Mouse (Mus musculus) embryo, embryonic 9.5 days (tissue): ENCODE data around the gene Stx5a.
A peak's percentile ranks its signal among the peaks of the same experiment; 100 is the strongest.

Experiments
- DNase-seq: peaks from one replicate; pipeline ENCODE4 v3.0.0-alpha.2; 2017; ENCODE audit errors: extremely low spot score

Gene Stx5a

DNA sequence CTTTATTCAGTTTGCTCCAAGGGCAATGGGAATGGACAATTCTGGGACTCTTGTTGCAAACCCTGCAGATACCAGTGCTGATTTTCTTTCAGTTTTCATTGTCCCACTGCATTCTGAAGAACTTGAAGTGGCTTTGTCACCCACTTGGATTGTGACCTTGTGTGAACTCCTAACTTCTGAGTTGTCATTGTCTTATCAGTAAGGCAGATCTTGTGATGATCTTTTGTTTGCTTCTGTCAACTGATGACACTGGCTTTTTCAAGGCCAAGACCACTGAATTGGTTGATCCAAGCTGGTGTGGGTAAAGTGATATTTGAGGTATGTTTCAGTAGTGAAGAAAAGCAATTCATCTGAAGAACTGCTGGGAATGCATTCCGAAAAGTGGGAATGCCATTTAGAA, 4.2 kb downstream of the Stx5a start:
- DNase-seq = no peak

DNA sequence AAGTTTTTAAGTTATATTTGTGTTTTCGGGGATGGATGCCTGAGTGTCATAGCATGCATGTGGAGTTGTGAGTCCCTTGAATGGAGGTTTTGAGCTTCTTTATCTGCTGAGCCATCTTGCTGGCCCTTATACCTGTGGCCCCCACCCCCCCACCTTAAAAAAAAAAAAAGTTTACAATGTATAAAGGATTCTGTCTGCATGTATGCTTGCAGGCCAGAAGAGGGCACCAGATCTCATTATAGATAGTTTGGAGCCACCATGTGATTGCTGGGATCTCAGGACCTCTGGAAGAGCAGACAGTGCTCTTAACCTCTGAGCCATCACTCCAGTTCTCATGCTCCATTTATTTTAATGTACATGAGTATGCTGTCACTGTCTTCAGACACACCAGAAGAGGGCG, 6.2 kb downstream of the Stx5a start:
- no peak for DNase-seq

DNA sequence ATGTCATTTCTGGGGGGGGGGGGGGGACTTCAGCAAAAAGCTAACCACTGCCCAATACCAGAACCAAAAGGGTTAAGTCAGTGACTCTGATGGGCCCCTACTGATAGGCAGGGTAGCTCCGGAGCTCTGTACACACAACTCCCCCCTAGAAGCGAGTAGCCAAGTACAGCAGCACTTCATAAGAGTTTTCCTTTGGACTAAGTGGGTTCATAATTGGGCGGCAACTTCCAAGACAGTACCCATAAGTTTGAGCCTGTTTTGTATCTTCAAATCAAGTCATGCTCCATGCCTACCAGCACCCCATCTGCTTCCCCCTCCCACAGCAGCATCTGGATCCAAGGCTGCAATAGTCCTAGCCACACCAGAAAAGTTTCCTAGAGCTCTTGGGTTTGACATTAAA, 14.4 kb downstream of the Stx5a start:
- no peak for DNase-seq

DNA sequence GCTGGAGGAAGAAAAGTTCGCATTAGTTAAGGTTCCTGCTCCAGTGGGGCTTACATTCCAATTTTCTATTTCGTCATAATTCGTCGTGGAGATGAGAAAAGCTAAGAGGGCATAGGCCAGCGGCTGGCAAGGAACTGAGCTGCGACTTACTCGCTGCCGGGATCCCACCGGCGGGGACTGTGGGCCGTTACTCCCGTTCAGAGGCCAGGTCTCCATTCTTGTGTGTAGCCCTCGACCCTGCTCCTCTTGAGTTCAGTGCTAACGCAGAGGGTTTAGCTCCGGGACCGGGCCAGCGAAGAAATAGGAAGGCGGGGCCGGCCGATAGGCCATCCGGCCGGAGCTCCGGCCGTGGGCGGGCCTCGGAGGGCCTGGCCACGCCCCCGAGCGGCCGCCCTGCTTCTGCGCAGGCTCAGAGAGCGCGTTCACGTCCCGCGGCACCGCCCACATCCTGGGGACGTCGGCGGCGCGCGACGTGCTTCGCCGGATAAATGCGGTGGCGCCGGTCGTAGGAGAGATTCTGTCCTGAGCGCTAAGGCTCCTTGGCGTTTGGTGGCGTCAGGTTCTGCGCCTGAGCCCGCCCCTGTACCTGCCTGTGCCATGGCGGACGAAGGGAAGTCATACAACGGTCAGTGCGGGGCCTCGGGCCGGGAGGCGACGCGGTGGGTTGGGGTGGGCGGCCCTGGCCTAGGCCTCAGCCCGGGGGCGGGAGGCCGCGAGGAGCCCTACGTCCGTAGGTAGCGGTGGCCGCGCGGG, 15.6 kb downstream of the Stx5a start, which contains the start of gene Nxf1:
Gene Nxf1 (plus strand): TSS at position 439 of the 753 bp plus-strand sequence.
- DNase-seq = peak; percentile 89

DNA sequence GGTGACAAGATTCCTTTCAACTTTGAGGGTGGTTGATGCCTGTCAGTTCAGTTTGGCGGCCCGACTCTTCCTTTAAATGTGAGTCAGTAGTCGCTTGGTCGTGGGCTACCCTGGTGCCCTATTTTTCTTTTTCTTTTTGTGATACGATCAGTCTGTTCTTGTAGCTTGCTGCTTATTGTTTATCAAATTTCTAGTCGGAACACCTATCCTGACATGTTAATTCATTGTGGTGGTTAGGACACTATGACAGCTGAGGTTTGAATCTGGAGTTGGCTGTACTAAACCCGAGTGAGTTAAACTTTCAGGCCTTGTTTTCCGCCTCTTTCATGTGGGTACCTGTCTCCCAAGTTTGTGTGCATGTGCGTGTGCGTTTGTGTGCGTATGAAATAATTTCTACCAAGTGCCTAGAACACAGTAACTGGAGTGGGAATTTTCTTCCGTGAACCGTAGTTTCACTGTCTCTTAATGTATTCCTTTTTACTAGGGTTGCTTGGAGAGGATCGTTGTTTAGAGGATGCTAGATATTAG, 16.3 kb downstream of the Stx5a start:
- DNase-seq = no peak

DNA sequence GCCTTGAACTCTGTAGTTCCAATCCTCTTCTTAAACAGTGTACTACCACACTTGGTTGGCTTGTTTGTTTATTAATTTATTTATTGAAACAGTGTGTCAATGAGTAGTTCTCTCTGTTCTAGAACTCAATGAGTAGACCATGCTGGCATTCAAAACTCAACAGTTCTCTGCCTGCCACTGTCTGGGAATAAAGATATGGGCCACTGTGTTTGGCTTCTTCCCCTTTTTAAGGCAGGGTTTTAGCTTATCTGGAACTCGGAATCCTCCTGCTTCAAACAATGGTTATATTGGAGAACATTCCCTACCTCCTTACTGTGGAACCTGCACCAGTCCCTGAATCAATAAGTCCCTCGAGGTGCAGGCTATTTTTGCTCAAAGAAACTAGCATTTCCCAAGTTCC, 17.7 kb downstream of the Stx5a start:
- no peak for DNase-seq

DNA sequence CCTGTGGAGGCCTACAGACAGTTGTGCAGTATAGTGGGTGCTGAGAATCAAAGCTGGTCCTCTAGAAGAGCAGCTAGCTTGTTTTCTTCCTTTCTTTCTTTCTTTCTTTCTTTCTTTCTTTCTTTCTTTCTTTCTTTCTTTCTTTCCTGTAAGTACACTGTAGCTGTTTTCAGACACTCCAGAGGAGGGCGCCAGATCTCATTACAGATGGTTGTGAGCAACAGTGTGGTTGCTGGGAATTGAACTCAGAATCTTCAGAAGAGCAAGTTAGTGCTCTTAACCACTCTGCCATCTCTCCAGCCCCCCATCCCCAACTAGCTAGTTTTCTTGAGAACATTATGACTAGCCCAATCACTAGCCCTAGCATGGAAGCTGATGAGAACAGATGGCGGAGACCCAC, 19.5 kb downstream of the Stx5a start:
- DNase-seq = no peak

DNA sequence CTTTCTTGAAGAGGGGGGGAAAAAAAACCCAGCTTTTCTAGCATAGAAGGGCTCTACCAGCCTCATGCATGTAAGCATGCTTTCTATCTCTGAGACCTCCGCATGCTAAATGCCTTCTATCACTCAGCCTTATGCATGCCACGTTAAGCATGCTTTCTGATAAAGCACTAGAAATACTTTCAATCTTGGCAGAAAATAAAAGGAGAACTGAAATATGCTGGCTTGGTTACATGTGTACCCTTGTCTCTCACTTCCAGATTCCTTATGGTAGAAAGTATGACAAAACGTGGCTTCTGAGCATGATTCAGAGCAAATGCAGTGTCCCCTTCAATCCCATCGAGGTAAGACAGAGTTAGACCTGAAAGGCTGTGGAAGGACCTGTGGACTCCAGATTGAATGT, 22.1 kb downstream of the Stx5a start:
- DNase-seq = no peak

DNA sequence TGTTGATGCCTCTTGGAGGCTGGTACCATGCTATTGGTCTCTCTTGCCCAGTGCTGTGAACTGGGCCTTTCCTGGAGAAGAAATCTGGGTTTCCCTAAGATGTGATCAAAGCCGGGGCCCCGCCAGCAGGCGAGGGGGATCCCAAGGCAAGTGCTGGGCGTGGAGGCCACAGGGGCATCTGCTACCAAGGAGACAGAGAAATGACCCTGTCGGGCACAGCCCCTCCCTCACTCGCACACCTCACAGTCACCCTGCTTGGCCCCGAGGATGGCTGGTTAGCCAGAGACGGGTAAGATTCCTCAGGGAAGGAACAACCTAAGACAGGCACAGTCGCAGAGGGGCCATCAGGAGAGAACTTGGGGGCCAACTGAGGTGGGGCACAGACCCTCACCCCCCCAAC, 24.3 kb downstream of the Stx5a start:
- no peak for DNase-seq

DNA sequence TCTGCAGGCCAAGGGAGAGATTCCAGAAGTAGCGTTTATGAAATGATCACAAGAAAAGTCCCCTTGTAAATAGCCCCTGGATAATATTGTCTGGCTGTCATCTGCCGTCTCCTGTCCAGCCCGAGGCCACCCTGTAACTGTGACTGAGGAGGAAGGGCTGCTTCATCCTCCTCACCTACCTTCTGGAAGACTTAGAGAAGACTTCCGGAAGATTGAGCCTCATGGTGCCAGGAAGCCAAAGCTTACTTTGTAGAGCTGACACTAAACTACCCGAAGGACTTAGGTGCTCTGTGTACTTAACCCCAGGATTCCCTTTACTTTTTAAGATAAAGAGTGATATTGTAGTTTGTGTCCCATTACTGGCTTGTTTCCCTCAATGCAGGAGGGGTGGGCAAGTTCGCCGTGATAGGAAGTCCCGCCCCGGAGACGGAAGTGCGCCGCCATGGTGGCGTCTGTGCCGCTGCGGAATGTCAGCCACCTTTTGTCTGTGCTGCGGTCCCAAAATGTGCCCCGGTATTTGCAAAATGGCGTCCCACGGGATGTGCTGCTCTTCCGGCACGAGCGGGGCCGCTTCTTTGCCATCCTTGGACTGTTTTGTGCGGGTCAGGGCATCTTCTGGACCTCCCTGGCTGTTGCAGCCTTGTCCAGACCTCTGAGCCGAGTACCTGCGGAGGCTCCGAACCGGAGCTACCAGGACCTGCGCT, 29.5 kb downstream of the Stx5a start, which contains the start of gene Tmem223:
Gene Tmem223 (plus strand): TSS at position 430 of the 704 bp plus-strand sequence.
- DNase-seq = peak; percentile 83

DNA sequence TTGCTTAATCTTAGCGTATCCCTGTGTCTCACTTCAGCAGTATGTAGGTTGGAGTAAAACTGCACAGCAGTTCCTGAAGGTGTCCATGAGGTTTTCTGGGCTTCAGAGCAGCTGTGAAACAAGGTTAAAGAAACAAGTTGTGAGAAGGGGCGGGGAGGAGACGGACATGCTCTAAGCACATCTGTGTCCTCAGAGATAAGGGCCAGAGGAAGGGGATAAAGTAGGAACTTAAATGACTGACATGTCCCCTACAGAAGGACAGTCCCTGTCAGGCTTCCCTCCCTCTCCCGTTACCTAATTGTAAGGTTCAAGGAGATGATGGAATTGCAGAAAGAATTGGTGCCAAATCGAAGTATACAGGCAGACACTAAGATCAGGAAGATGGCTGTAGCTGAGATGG, 31.8 kb downstream of the Stx5a start:
- DNase-seq = no peak

DNA sequence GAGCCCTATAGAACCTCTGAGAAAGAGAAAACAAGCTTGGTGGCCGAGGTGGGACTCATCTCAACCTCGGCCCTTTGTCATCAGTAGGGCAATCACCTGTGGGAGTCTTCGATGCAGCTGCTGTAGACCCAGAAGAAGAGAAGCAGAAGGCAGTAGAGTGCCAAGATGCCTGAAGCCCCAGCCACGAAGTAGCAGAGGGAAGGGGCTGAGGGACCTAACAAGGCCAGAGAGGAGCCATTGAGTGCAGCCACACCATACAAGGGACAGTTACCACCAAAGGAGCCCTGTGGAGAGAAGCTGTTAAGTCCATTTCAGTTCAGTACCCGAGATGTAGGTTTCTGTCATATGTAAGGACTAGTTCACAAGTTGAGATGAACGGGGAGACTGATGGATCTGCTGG, 32.2 kb downstream of the Stx5a start:
- peak; percentile 31 for DNase-seq

DNA sequence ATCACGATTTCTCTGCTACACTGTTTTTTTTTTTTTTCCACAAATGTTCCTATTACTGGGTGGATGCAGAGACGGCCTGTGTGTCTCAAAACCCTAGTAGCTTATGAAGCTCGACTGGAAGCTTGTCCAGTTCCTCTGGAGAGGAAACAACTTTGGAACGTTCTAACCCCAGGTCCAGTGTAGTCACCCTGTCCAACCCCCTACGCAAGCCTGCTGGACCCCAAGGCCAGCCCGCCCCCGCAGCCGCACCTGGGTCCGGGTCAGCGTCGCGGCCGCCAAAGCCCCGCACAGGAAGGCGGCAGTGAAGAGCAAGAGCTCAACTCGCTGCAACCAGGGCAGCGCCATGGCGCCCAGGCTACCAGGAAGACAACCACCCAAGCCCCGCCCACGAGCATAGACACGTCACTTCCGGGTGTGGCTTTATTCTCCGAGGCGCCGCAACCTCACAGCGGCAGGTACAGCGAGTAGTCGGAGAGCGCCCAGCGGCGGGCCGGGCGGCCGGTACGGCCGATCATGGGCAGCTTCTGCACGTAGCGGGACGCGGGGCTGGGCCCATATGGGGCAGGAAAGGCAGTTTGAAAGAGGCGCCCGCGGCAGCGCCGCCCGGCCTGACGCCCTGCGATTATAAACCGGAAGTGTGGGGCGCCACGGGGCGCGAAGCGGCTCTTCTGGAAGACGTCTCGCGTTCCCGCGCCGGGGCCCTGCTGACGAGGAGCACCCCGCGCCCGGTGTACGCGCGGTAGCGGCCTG, 33.0 kb downstream of the Stx5a start, which contains the start of gene Tmem179b:
Gene Tmem179b (minus strand): TSS at position 382 of the 750 bp plus-strand sequence.
- peak; percentile 99 for DNase-seq

DNA sequence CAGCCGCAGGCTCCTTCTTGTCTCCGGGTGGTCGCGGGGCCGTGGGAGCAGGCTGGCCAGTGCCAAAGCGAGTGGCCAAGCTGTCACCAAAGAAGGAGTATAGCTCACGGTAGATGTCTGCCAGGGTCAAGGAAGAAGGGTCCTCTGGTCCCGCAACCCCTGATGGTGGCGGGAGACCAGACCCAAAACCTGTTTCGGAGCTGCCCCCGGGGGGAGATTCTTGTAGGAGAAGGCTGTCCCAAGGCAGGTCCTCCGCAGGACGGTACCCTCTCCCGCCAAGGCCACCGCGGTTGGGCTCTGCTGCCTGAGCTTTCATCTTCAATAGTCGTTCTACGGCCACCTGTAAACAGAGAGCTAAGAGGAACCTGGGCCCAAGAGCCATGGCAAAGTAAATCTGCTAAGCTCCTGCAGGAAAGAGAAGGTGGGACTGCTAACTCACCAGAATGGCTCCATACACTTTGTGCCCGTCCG, 33.8 kb downstream of the Stx5a start:
- DNase-seq = no peak

DNA sequence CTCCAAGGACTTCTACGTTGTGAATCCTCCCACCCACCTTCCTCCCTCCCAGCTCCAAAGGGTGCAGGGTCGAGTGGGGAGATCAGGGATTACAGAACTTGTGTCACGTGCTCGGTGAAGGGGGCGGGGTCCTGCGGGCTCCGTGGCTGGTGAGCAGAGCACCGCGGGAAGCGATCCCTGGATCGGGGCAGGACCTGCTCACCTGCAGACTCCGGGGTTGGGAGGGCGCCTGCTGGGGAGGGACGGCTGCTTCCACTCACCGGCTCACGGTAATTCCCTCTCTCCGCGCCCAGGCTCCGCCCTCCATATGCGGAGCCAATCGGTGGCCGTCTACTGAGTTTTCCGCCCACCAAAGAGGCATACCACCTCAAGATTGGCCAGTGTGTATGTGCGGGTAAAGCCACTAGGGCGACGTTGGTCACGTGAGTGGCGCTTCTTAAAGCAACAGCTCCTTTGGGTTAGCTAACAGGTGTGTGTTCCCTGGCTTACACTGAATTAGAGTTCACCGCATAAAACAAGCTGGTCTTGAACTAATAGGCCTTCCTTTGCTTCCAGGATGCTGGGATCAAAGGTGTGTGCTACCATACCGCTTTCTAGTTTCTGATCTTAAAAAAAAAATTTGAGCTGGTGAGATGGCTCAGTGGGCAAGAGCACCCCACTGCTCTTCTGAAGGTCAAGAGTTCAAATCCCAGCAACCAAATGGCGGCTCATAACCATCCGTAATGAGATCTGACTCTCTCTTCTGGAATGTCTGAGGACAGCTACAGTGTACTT, 45.0 kb downstream of the Stx5a start, which contains the start of gene Taf6l:
Gene Taf6l (minus strand): TSS at position 410 of the 774 bp plus-strand sequence.
- peak; percentile 90 for DNase-seq

DNA sequence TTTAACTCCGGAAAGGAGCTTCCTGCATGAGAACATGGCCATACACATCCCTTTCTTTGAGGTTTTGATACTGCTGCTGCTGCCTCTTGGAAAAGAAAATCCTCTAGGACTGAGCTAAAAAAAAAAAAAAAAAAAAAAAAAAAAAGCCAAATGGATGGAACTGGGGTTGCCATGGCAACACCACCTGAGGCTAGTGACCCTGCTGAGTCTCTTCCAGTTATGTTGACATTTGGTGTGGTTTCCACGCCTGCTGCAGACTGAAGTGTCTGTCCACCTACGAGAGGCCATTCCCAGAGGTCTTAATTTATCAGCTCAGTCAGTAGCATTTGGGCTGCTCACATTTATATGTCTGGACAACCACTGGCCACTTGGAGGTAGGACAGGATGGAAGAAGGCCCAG, 47.3 kb downstream of the Stx5a start:
- DNase-seq = no peak

DNA sequence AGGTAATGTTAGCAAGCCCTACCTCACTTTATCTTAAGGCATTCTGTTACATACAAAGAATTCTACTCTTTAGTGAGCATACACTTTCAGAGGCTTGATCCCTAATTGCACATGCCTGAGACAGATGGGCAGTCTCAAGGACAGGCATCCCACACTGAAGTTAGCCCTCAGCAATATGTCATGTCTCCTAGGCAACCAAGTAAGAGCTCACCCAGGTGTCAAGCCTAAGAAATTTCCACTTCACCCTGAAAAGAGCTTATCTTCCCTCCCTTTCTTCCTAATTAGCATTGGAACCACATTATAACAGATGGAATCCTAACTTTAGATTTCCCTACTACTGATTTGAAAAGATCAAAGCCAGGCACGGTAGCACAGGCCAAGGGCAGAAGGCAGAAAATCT, 48.0 kb downstream of the Stx5a start:
- DNase-seq = no peak

DNA sequence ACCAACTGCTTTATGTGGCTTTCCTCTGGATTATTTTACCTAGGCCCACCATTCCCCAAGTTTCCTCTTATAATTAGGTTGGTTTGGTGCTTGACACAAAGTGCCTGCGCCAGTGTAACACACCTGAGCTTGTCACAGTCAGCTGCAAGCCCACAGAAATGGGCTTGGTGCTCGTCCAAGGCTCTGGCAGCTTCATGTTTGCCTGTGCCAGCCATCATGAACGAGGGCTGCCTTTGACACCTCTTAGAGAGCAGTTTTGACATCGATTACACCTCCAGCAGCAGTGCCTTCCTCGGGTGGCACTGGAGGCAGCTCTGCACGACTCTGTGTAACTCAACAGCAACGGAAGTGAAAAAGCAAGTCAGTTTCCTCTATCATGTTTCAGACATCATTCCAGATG, 49.0 kb downstream of the Stx5a start:
- no peak for DNase-seq

DNA sequence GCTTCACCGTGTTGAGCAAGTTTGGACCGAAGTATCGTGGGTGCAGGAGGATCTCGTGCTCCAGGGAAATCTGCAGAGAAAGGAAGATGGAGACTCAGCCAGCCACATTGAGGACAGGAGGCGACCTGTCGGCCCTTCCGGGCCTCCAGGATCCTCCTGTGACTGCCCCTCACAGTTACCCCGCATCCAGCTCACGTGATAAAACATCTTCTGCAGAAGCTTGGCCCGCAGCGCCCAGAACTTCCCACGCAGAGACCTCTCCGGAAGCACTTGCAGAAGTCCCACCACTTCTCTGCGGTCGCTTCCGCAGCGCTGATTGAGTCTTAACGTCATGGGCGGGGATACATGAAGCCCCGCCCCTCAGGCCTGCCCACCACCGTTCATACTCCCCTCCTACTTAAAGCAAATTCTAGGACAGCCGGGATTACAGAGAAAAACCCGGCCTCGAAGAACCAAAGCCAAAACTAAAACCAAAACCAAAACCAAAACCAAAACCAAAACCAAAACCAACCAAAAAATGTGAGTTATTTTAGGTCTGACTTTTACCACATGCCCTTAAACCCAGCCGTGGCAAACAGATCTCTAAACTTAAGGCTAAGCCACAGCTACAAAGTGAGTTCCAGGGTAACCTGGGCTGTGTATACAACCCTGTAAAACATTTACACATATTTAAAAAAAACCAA, 57.2 kb downstream of the Stx5a start, which contains the start of gene Polr2g:
Gene Polr2g (minus strand): TSS at position 314 of the 683 bp plus-strand sequence.
- DNase-seq = peak; percentile 88

DNA sequence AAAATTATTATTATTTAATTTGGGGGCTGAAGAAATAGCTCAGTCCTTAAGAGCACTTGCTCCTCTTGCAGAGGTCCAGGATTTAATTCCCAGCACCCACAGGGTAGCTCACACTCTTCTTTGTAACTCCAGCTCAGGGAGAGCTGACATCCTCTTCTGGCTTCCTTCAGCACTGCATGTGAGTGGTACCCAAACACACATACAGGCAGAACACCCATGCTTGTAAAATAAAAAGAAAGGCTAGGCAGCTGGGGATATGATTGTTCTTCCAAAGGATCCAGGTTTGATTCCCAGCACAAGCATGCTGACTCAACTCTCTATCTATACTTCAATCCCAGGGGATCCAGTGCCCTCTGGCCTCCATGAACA, 57.7 kb downstream of the Stx5a start:
- DNase-seq = no peak
